Mouse (Mus musculus) small intestine, adult 2 months (tissue): ENCODE results near the gene Entpd4b.
"Not testable (repeated sequence)": the region's sequence is repeated elsewhere in the genome, so short reads cannot be mapped to it uniquely, and the experiment has no call there.

Experiments
- CTCF ChIP-seq: fragments of 200-500 bp; IDR thresholded peaks from 2 replicates; pipeline ENCODE4 v1.5.1; 2012; ENCODE audit warnings: low read depth, mild to moderate bottlenecking, control low read depth, inconsistent platforms, low read length, moderate library complexity, mixed read lengths; ENCODE audit not compliant: insufficient replicate concordance, insufficient read length; ENCODE audit errors: extremely low read depth
- POLR2A ChIP-seq: fragments of 200-500 bp; IDR thresholded peaks from 2 replicates; pipeline ENCODE4 v1.6.1; 2012; ENCODE audit warnings: low read depth, mild to moderate bottlenecking, control low read depth, inconsistent platforms, low read length, moderate library complexity

GRCm38 (mm10) chr14:69507000-69507399, 48.2 kb upstream of the Entpd4b start:
- TF ChIP-seq CTCF, POLR2A: not testable (repeated sequence)
